Mouse (Mus musculus) cerebellum, adult 9-10 months (tissue): ENCODE measurements around the gene Vip.

ENCODE experiments used
- DNase-seq: peaks from one replicate; pipeline ENCODE4 v3.0.0; 2022

Gene Vip

DNA sequence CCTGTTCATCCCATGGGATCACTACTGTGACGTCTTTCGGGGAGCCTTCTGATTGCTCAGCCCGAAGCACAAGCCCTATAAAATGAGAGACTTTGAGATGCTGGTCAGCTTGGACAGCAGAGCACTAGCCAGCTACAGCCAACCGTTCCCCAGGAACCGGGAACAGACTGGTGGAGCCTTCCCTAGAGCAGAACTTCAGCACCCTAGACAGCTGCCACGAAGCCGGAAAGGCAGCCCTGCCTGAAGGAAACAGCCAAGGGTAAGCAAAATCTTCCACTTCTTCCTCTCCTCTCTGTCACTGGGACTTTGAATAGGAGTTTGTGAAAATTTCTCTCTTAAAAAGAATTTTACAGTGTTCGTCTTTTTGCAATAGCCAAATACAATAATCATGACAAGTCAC, at the start of gene Vip:
Vip (plus strand) TSS at position 107 of the 400 bp plus-strand sequence.
- no peak for DNase-seq

DNA sequence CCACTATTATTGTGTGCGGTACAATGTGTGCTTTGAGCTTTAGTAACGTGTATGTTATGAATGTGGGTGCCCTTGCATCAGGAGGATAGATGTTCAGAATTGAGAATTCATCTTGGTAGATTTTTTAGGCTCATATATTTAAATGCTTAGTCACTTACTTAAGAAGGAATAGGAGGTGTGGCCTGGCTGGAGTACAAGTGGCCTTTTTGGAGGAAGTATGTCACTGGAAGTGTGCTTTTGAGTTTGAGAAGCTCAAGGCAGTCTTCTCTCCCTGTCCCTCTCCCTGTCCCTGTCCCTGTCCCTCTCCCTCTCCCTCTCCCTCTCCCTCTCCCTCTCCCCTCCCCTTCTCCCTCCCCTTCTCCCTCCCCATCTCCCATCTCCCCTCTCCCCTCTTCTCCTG, 48.0 kb upstream of the Vip start:
- DNase-seq, result no peak

DNA sequence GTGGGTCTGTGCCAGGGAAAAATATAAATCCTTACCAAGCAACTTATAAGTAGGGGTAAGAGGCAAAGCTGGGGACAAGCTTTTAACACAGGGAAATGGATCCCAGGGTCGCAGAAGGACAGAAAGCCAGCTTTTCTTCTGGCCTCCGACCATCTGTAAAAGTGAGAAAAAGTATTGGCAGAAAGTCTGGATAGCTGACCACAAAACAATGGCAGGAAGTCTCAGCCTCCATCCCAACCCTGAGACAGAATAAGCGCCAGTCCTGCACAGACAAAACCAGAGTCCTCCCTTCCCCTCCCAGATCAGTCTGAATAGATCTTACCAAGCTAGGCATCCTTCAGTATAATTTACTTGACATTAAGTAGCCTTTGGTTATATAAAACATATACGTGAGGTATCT, 47.0 kb upstream of the Vip start:
- no peak for DNase-seq

DNA sequence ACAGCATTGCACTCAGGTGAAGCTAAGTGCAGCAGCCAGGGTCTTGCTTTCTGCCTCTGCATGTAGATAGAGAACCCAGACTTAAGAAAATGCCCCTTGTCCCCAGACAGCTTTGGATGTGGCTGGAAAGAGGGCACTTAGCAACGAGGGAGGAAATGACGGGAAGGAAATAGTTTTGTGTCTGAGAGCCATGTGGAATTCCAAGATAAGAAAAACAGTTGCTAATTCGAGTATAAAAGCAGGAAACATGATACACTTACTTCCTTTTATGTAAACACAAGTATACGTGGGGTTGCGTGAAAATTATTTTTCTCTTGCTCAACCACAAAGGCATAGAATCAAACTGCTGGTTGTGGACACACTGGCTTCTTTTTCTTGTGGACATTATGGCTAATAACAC, 45.6 kb upstream of the Vip start, which contains the start of gene Myct1:
Myct1 (plus strand) TSS at position 312 of the 400 bp plus-strand sequence.
- DNase-seq, result no peak

DNA sequence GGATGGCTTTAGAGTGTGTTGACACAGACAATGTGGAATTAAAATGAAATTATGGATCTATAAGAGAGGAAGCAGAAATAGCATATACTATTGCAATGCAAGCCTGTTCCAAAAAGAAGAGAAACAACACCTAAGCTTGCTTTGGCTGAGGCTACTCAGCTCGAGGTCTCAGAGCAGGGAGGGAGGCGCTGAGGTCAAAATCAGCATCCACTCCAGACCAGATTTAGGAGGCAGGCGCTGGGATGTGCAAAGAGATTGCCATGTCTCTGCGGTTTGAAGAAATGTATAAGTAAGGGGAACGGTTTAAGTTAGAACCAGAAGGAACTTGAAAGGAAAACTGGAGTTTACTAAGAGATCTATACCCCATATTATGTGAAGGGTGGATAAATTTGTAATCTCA, 44.6 kb upstream of the Vip start:
- DNase-seq, result no peak

DNA sequence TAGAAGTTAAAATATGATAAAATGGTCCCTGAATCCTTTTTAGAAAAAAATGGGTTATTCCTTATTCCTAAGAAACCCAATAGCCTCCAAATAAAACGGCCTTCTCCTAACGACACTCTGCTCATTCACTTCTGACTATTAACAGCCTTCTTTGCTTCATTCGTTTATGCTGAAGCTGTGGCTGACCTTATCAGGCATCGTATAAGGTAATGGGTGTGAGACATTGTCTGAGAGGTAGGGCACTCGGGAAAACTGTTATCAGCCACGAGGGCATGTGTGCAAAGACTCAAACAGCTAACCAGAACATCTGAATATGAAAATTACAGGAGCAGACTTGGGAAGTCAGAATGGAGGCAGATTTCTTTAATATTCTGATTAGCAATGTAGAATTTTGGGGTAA, 42.5 kb upstream of the Vip start:
- DNase-seq, result no peak

DNA sequence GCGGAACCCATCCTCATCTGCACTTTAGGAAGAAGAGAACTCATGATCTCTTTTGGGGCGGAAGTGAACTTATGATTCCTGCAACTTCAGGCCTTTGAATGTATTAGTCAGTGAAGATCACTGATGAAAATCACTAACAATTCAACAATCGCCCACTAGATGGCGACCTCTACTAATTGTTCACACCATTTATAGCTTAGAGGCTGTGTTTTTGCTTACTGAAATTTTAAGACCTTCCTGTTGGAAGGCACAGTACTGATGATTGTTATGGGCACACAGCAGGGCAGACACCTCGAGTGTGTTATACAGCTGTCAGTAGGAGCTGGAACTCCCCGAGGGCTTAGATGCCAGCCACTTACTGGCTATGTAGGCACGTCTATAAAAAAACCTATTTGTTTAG, 38.9 kb upstream of the Vip start:
- DNase-seq, result peak; percentile 77

DNA sequence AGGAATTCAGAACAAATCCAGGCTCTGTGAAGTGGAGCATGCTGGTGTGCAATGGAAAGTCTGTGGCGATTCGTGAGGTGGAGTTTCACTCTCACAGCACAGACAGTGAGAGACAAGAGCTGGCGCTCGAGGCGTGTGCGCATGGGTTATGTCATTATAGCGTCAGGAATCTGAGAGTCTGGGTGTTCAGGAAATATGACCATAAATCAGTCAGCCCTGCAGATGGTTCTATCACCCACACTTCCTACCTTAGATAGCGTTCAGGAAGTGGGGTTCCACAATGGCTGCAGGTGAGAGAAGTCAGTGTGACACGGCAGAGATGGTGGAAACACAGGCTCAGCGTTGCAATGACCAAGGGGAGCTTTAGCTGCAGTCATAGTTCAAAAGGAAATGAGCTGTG, 35.5 kb upstream of the Vip start:
- DNase-seq, result no peak

DNA sequence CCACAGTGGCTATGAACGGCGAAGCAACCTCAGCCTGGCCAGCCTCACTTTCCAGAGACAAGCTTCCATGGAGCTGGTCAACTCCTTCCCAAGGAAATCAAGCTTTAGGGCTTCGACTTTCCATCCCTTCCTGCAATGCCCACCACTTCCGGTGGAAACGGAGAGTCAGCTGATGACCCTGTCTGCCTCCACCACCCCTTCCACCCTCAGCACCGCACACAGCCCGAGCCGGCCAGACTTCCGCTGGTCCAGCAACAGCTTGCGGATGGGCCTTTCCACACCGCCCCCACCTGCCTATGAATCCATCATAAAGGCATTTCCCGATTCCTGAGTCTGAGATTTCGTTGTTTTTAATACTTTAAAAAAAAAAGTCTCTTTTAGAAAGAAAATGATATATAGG, 34.6 kb upstream of the Vip start:
- no peak for DNase-seq

DNA sequence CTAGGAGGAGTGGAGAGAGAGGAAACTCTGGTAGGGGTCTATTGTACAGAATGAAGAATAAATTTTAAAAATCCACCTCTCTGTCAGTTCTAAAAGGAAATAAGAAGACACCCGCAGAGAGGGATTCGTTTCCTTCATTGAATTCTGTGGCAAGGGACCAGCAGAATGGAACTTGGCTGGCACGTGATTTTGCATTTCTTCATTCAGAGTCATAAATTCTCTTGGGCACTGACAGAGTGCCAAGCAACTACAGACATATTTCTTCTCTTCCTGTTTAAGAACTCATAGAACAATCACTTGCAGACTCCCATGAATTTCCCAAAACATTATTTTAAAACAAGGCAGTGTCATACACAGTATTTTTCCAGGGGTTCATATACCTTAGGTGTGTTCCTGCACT, 30.1 kb upstream of the Vip start:
- no peak for DNase-seq

DNA sequence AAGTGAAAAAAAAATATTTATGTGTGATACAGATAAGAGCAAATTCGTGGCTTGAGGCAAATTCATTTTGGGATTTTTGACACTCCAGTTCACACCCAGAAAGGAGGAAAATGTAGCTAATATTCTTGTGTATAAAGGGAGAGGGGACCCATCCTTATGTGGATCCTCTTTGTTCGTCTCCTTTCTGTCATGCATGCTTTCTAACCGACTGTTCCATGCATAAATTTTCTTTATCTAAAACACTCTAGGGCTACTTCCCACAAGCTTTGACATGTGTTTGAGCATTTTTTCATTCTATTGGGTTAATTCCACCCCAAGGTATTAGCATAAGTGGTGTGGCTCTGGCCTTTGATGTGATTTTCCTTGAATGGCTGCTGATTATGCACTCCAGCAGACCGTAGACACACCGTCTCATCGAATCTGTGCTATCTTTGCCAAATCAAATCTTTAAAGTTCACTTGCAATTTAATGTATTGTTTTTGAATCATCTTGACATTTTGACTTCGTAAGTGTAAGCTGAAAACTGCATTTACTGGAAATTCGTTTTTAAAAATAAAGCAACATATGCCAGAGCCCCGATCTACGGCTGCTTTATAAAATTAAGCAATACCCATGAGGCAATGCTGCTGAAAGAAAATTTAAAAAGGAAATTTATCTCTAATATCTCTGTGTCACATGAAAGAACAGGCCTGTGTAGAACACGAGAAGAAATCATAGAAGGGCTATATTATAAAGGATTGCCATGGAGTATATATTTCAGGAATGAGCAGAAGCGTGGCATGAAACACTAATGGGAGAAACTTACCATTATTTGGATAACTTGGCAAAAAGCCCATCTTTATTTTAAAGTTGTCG, 23.6 kb upstream of the Vip start:
- DNase-seq, result no peak

DNA sequence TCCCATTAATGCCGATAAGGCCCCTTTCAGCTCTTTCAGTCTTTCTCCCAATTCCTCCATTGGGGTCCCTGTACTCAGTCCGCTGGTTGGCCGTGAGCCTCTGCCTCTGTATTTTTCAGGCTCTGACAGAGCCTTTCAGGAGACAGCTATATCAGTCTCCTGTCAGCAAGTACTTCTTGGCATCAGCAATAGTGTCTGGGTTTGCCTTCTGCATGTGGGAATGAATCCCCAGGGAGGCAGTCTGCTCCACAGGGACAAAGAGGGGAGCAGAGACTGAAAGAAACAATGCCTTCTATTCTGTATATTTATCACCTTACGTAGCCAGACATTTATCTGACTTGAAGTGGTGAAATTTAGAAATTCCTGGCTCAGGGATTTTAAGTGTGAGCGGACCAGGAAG, 12.8 kb upstream of the Vip start:
- no peak for DNase-seq

DNA sequence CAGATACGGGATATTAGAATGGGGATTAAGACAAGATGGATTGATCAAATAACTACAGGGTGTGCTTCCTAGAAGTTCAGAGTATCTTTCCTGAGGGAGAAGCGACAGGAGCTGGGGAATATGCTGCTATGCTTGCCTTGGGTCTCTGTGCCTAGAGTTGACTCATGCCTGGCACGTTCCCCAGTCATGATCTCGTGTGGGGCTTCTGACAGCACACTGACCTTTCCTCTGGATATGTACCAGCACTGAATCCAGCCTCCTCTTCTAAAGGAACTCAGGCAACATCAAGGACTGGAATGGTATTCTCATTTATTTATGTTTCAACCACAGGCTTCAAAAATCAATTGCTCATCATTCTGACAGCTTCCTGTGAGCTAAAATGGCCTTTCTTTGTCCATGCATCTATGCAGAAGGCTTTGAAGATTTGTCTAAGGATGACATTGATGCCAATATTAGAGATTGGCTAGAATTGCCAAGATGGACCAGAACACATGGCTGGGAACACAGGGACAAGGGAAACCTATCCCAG, 5.3 kb upstream of the Vip start:
- DNase-seq, result peak; percentile 27

DNA sequence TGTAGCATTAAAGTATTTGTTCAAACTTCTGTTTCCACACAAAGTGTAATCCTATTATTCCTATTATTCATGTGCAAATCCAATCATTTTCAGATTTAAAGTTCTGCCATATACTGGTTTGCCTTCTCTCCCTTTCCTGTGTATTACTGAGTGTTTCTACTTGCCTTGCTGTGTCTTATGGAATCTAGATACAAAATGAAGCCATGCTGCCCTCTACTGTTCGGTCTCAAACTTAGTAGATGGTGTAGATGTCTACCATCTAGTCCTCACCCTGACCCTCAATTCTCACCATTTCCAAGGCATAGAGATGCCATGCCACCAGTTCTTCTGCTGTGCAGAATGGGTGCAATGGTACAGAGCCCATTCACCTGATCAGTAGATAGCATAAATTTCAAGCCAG, 4.7 kb upstream of the Vip start:
- DNase-seq, result peak; percentile 60

DNA sequence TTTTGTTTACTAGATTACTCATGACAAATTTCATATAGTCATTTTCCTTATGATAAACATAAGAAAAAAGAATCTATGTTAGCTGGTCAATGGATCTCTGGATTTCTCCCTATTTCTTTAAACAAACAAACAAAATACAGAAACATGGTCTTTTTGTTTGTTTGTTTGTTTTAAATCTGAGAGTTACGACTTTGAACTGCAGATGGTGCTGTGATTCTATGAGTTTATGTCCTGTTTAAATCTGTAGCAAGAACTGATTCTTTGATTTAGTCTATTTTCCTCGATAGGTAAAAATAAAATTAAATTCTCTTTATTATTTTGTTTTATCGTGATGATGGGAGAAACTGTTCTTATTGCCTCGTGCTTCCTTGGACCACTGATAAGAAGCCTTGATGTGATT, 1.7 kb upstream of the Vip start:
- no peak for DNase-seq

DNA sequence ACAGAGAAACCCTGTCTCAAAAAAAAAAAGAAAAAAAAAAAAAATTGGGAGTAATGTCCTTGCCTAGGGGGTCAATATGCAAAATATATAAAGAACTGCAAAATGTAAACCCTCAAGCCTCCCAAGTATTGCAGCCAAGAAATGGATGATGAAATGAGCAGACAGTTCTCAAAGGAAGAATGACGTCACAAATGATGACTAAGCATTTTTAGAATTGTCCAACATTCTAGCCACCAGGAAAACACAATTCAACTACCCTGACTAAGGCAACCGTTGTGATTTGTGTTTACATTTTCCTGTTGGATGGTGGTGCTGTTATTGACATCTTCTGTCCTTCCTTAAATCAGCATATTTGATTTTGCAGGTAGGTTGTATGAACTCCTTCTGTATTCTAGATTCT, 42.3 kb downstream of the Vip start:
- no peak for DNase-seq

DNA sequence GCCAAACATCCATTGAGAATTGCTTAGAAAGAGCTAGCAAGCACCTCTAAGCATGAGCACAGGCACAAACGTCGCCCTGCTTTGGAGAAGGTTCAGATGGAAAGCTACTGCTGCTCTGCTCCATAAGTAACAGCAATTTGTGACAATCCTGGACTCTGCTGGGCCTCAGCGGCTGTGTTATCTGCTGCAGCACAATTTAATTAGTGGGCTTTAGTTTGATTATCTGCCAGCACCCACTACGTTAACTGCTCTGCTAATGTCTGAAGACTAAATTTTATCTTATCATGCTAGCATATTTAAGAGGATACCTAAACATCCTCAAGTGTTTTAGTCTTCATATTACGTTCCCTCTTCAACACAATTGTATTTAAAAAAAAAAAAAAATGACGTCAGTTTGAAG, 46.6 kb downstream of the Vip start:
- no peak for DNase-seq

DNA sequence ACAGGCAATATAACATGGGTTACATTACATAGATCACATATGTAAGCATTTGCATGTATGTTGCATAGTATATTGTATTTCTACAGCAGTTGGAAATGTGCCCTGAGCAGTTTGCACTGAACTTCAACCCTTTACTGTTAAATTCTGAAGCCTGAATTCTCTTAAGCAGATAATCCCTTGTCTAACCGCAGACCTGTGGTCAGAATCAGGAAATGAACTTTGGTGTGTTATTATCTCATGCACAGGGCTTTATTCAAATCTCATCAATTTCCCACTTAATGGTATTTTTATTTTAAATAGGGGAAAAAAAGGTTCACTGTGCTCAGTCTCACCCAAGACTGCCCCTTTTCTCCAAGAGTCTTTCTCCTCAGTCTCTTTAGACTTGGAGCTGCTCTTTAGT, 55.3 kb downstream of the Vip start:
- DNase-seq, result no peak
